Mouse (Mus musculus): Measurements from ENCODE around the gene Lpar2. TPM values are rescaled to one million over a fixed set of nuclear protein-coding genes. Genes with fewer than 3 reads are reported as not detected.

Lpar2 gene
- polyA plus RNA-seq, 1 experiment from 2014 or later: 8.3 TPM

- in situ Hi-C loops (cut with MboI; ENCODE audit: low pct_unique_long_range_greater_than_20kb): no loop called here
- CTCF ChIA-PET: no interaction called here
- ATAC-seq: no peak
- POLR2A ChIA-PET: no interaction called here
- no peak for TF ChIP-seq CTCF (IDR thresholded peaks at IDR 0.05)
- no peak for DNase-seq (ENCODE audit: low read depth, low spot score)
- no peaks in the 10 kb centered on the region for H3K27me3 ChIP-seq
These were observed 4.1 kb downstream of the Lpar2 start for GRCm38 (mm10) chr8:69826371-69826770.

GRCm38 (mm10) chr8:69832298-69832853 is 10.1 kb downstream of the Lpar2 start, which contains the start of gene Pbx4:
Pbx4 (plus strand) TSS chr8:69832491.
- ChIA-PET POLR2A (interaction anchor here (0.9 kb wide), 1 partner anchor 9 kb away, joined by 3 read pairs; no protein-coding TSS in a partner anchor), CTCF (interaction anchor here (0.9 kb wide), 1 partner anchor 44 kb away, joined by 3 read pairs; no protein-coding TSS in a partner anchor)
- H3K27me3 ChIP-seq: no peaks in the 10 kb centered on the region
- no peak for TF ChIP-seq CTCF (IDR thresholded peaks at IDR 0.05)
- in situ Hi-C loops (cut with MboI; ENCODE audit: low pct_unique_long_range_greater_than_20kb): no loop called here
- DNase-seq (ENCODE audit: low read depth, low spot score) (peak; percentile 69), ATAC-seq (peak; percentile 94)

- no peaks in the 10 kb centered on the region for H3K27me3 ChIP-seq
- TF ChIP-seq CTCF (IDR thresholded peaks at IDR 0.05): no peak
- in situ Hi-C loops (cut with MboI; ENCODE audit: low pct_unique_long_range_greater_than_20kb): no loop called here
- no peak for DNase-seq (ENCODE audit: low read depth, low spot score)
- POLR2A ChIA-PET: no interaction called here
- ATAC-seq: no peak
- CTCF ChIA-PET: no interaction called here
These were observed 14.9 kb downstream of the Lpar2 start for GRCm38 (mm10) chr8:69837057-69837682.

- CTCF ChIA-PET: interaction anchor here (1.0 to 2.1 kb wide), 2 partner anchors 11 to 25 kb away, joined by 3 to 7 read pairs; partner anchors contain the start of gene Lpar2
- DNase-seq (ENCODE audit: low read depth, low spot score) (no peak), ATAC-seq (no peak)
- in situ Hi-C loops (cut with MboI; ENCODE audit: low pct_unique_long_range_greater_than_20kb): no loop called here
- H3K27me3 ChIP-seq: no peaks in the 10 kb centered on the region
- TF ChIP-seq CTCF (IDR thresholded peaks at IDR 0.05): no peak
- POLR2A ChIA-PET: no interaction called here
These were observed 25.2 kb downstream of the Lpar2 start for GRCm38 (mm10) chr8:69847167-69848065.

GRCm38 (mm10) chr8:69848951-69849350 is 26.7 kb downstream of the Lpar2 start:
- no peak for TF ChIP-seq CTCF (IDR thresholded peaks at IDR 0.05)
- ATAC-seq (peak; percentile 86), DNase-seq (ENCODE audit: low read depth, low spot score) (peak; percentile 59)
- POLR2A ChIA-PET: no interaction called here
- H3K27me3 ChIP-seq: no peaks in the 10 kb centered on the region
- CTCF ChIA-PET: no interaction called here
- in situ Hi-C loops (cut with MboI; ENCODE audit: low pct_unique_long_range_greater_than_20kb): no loop called here

- DNase-seq (ENCODE audit: low read depth, low spot score) (no peak), ATAC-seq (no peak)
- ChIA-PET CTCF (no interaction called here), POLR2A (no interaction called here)
- no peak for TF ChIP-seq CTCF (IDR thresholded peaks at IDR 0.05)
- in situ Hi-C loops (cut with MboI; ENCODE audit: low pct_unique_long_range_greater_than_20kb): no loop called here
- H3K27me3 ChIP-seq: no peaks in the 10 kb centered on the region
These were observed 27.7 kb downstream of the Lpar2 start for GRCm38 (mm10) chr8:69849899-69850298.

- DNase-seq (ENCODE audit: low read depth, low spot score): no peak
- ATAC-seq: no peak
- no peaks in the 10 kb centered on the region for H3K27me3 ChIP-seq
- POLR2A ChIA-PET: no interaction called here
- in situ Hi-C loops (cut with MboI; ENCODE audit: low pct_unique_long_range_greater_than_20kb): no loop called here
- no peak for TF ChIP-seq CTCF (IDR thresholded peaks at IDR 0.05)
- CTCF ChIA-PET: no interaction called here
These were observed 28.8 kb downstream of the Lpar2 start for GRCm38 (mm10) chr8:69850926-69851506.

- DNase-seq (ENCODE audit: low read depth, low spot score) (no peak), ATAC-seq (no peak)
- CTCF ChIA-PET: interaction anchor here (1.0 kb wide), 1 partner anchor 12 kb away, joined by 3 read pairs; no protein-coding TSS in a partner anchor
- in situ Hi-C loops (cut with MboI; ENCODE audit: low pct_unique_long_range_greater_than_20kb): no loop called here
- POLR2A ChIA-PET: no interaction called here
- H3K27me3 ChIP-seq: no peaks in the 10 kb centered on the region
- no peak for TF ChIP-seq CTCF (IDR thresholded peaks at IDR 0.05)
These were observed 31.6 kb downstream of the Lpar2 start for GRCm38 (mm10) chr8:69853869-69854268.

- ChIA-PET POLR2A (no interaction called here), CTCF (no interaction called here)
- in situ Hi-C loops (cut with MboI; ENCODE audit: low pct_unique_long_range_greater_than_20kb): no loop called here
- no peaks in the 10 kb centered on the region for H3K27me3 ChIP-seq
- no peak for DNase-seq (ENCODE audit: low read depth, low spot score)
- no peak for ATAC-seq
- TF ChIP-seq CTCF (IDR thresholded peaks at IDR 0.05): no peak
These were observed 38.6 kb downstream of the Lpar2 start for GRCm38 (mm10) chr8:69860807-69861206.

- no peak for ATAC-seq
- H3K27me3 ChIP-seq: no peaks in the 10 kb centered on the region
- ChIA-PET POLR2A (no interaction called here), CTCF (no interaction called here)
- TF ChIP-seq CTCF (IDR thresholded peaks at IDR 0.05): no peak
- in situ Hi-C loops (cut with MboI; ENCODE audit: low pct_unique_long_range_greater_than_20kb): no loop called here
- DNase-seq (ENCODE audit: low read depth, low spot score): no peak
These were observed 39.0 kb downstream of the Lpar2 start for GRCm38 (mm10) chr8:69861251-69861650.

Measured in Patski (cell line).